Mouse (Mus musculus) bone marrow, adult 2 months (tissue): ENCODE results near the gene Dll1.

ENCODE experiments used
- CTCF ChIP-seq: fragments of 200-500 bp; IDR thresholded peaks from 2 replicates; pipeline ENCODE4 v1.5.1; 2011; ENCODE audit warnings: low read length, control low read depth; ENCODE audit not compliant: control insufficient read depth, insufficient read depth
- POLR2A ChIP-seq: fragments of 200-500 bp; IDR thresholded peaks from 2 replicates; pipeline ENCODE4 v1.6.1; 2011; ENCODE audit warnings: low read depth, mild to moderate bottlenecking, control low read depth, low read length, borderline replicate concordance; ENCODE audit not compliant: control insufficient read depth

DNA sequence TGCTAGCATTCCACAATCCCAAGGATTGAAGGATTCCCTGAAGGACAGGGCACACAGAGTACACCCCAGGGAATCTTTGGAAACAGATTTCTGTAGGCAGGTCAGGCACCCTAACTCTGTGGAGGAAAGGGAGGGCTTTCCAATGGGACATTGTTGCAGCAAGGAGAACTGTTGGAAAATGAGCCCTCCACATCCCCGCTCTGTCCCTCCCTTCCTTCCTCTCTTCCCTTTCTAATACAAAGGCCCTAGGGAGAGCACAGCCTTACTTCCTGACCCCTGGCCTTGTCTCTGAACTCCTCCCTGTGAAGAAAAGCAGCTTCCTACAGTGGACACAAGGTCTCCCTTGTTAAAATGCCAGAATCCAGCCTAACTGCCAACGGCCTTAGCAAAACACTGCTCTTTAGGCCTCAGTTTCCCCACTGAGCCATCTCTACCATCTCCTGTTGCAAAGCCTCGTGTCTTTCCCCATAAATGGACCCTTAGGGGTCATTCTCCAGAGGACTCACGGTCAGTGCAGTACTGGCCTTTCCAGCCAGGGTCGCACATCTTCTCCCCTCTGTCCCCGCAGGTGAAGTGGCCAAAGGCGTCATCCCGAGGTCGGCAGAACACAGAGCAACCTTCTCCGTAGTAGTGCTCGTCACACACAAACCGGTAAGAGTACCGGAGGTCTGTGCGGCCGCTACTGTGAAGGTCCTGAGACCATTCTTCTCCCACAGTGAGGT, 3.6 kb downstream of the Dll1 start:
- TF ChIP-seq CTCF, result no peak
- TF ChIP-seq POLR2A, result no peak
